Mouse (Mus musculus): ENCODE measurements around the gene Gm11213. TPM values are rescaled to one million over a fixed set of nuclear protein-coding genes. Genes with fewer than 3 reads are reported as not detected.

Gm11213 gene
- polyA plus RNA-seq, 1 experiment from 2014 or later, result not detected

DNA sequence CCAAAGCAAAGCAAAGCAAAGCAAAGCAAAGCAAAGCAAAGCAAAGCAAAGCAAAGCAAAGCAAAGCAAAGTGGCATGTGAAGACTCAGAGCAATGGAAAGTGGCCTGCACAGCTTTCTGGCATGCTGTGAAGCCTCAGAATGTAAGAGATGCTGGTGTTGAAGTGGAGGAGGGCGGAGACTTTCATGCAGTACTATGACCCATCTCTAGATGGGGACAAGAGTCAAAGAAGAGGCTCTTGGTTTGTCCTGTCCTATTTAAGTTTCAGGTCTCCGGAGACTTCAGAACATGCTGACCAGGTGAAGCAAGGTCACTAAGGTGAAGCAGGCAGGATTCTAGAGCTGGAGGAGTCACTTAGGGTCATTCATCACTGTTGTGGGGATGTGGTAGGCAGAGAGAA is 16.8 kb upstream of the Gm11213 start:
- Histone ChIP-seq H3K4me2 (replicated peaks) (no peak overlapping the region), H3K9me3 (ENCODE audit: control insufficient read depth, low read length) (no peaks in the 10 kb centered on the region), H3K9ac (no peak overlapping the region), H3K36me3 (replicated peaks; ENCODE audit: control insufficient read depth, insufficient read depth) (no peaks in the 10 kb centered on the region), H3K27ac (no peak overlapping the region), H3K27me3 (ENCODE audit: control insufficient read depth, insufficient read depth, low read length) (no peaks in the 10 kb centered on the region), H3K4me3 (replicated peaks; ENCODE audit: low read length) (no peak overlapping the region), H3K4me1 (replicated peaks; ENCODE audit: control insufficient read depth, insufficient read depth, low read length) (no peaks in the 10 kb centered on the region)
- ATAC-seq (ENCODE audit: low FRiP score) (no peak), DNase-seq (ENCODE audit: low spot score) (no peak)
- WGBS, result 92% methylated on average over 2 of the region's 2 CpGs

DNA sequence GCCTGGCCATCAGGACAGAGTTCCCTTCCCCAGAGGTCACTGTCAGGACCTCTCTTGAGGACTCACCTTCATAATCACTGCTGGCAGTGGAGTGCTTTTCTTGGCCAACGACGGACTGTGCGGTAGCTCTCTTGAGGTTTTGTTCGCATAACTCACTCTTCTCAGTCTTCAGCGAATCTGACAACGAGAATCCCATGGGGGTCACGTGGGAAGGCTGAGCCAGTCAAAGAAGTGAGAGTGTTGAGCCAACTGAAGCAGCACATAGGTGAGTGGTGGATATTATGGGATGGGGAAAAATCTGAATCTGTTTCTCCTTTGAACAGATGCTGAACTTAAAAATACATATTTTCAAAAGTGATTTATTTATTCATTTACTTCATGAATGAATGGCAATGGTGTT is 3.3 kb upstream of the Gm11213 start:
- no peak overlapping the region for H3K4me2 ChIP-seq (replicated peaks)
- no peaks in the 10 kb centered on the region for H3K4me1 ChIP-seq (replicated peaks; ENCODE audit: control insufficient read depth, insufficient read depth, low read length)
- WGBS, result 73% methylated on average over 7 of the region's 7 CpGs
- ATAC-seq (ENCODE audit: low FRiP score) (no peak), DNase-seq (ENCODE audit: low spot score) (no peak)
- no peak overlapping the region for H3K4me3 ChIP-seq (replicated peaks; ENCODE audit: low read length)
- no peaks in the 10 kb centered on the region for H3K27me3 ChIP-seq (ENCODE audit: control insufficient read depth, insufficient read depth, low read length)
- H3K36me3 ChIP-seq (replicated peaks; ENCODE audit: control insufficient read depth, insufficient read depth), result no peaks in the 10 kb centered on the region
- no peaks in the 10 kb centered on the region for H3K9me3 ChIP-seq (ENCODE audit: control insufficient read depth, low read length)
- no peak overlapping the region for H3K9ac ChIP-seq
- H3K27ac ChIP-seq, result no peak overlapping the region

GRCm38 (mm10) chr4:63605968-63606367 is 907 bp upstream of the Gm11213 start:
- H3K9me3 ChIP-seq (ENCODE audit: control insufficient read depth, low read length), result no peaks in the 10 kb centered on the region
- WGBS, result 81% methylated on average over 1 of the region's 1 CpGs
- ATAC-seq (ENCODE audit: low FRiP score), result no peak

DNA sequence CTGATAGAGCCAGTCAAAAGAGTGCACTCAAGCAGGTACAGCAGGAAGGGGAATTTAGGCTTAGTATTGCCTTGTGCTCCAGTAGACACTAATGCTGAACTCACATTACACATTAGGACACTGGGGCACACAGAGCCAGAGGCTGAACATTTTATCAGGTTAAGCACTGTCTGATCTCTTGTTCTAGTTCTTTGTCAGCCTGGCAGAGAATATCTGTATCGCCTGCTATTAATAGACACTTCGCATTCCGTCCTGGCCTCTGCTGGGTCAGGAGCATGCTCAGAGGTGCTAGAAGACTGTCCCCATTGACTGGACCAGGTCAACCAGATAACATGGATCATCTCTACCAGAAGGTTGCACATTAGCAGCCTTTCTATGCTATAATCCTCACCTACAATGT is 484 bp upstream of the Gm11213 start:
- no peak for DNase-seq (ENCODE audit: low spot score)
- Histone ChIP-seq H3K9ac (no peak overlapping the region), H3K27ac (no peak overlapping the region), H3K4me2 (replicated peaks) (no peak overlapping the region), H3K4me1 (replicated peaks; ENCODE audit: control insufficient read depth, insufficient read depth, low read length) (no peaks in the 10 kb centered on the region), H3K27me3 (ENCODE audit: control insufficient read depth, insufficient read depth, low read length) (no peaks in the 10 kb centered on the region), H3K36me3 (replicated peaks; ENCODE audit: control insufficient read depth, insufficient read depth) (no peaks in the 10 kb centered on the region), H3K4me3 (replicated peaks; ENCODE audit: low read length) (no peak overlapping the region), H3K9me3 (ENCODE audit: control insufficient read depth, low read length) (no peaks in the 10 kb centered on the region)
- no peak for ATAC-seq (ENCODE audit: low FRiP score)
- WGBS, result 91% methylated on average over 3 of the region's 3 CpGs

More at GRCm38 (mm10) chr4:63605968-63606367, 907 bp upstream of the Gm11213 start:
- Histone ChIP-seq H3K4me3 (replicated peaks; ENCODE audit: low read length) (no peak overlapping the region), H3K4me2 (replicated peaks) (no peak overlapping the region), H3K4me1 (replicated peaks; ENCODE audit: control insufficient read depth, insufficient read depth, low read length) (no peaks in the 10 kb centered on the region), H3K27me3 (ENCODE audit: control insufficient read depth, insufficient read depth, low read length) (no peaks in the 10 kb centered on the region), H3K27ac (no peak overlapping the region), H3K36me3 (replicated peaks; ENCODE audit: control insufficient read depth, insufficient read depth) (no peaks in the 10 kb centered on the region), H3K9ac (no peak overlapping the region)
- no peak for DNase-seq (ENCODE audit: low spot score)

- Histone ChIP-seq H3K4me2 (replicated peaks) (no peak overlapping the region), H3K4me3 (replicated peaks; ENCODE audit: low read length) (no peak overlapping the region), H3K9ac (no peak overlapping the region), H3K36me3 (replicated peaks; ENCODE audit: control insufficient read depth, insufficient read depth) (no peaks in the 10 kb centered on the region), H3K4me1 (replicated peaks; ENCODE audit: control insufficient read depth, insufficient read depth, low read length) (no peaks in the 10 kb centered on the region), H3K9me3 (ENCODE audit: control insufficient read depth, low read length) (no peaks in the 10 kb centered on the region), H3K27ac (no peak overlapping the region), H3K27me3 (ENCODE audit: control insufficient read depth, insufficient read depth, low read length) (no peaks in the 10 kb centered on the region)
- ATAC-seq (ENCODE audit: low FRiP score), result no peak
- no peak for DNase-seq (ENCODE audit: low spot score)
Measured at GRCm38 (mm10) chr4:63601263-63601662, 3.8 kb downstream of the Gm11213 start.

DNA sequence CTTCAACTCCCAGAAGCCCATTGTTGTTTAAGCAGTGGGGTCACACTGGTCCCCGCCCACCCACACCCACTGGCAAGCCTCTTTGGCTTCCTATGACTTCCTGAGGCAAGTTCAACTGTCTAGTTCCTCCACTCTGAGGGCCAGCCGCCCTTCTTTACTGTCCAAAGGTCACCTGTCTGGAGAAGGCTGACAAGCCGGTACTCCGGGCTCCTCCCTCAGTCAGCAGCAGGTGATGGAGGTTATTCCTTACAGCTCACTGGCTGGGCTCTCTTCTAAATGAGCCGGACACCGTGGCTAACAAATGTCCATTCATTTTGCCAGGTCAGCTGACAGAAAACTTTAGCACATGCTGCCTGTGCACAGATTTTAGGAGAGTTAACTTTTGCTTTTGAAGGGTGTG is 4.3 kb downstream of the Gm11213 start:
- no peaks in the 10 kb centered on the region for H3K9me3 ChIP-seq (ENCODE audit: control insufficient read depth, low read length)
- no peak overlapping the region for H3K4me3 ChIP-seq (replicated peaks; ENCODE audit: low read length)
- no peak overlapping the region for H3K27ac ChIP-seq
- H3K4me1 ChIP-seq (replicated peaks; ENCODE audit: control insufficient read depth, insufficient read depth, low read length), result no peaks in the 10 kb centered on the region
- H3K9ac ChIP-seq, result no peak overlapping the region
- no peak overlapping the region for H3K4me2 ChIP-seq (replicated peaks)
- no peaks in the 10 kb centered on the region for H3K27me3 ChIP-seq (ENCODE audit: control insufficient read depth, insufficient read depth, low read length)
- 86% methylated on average over 6 of the region's 6 CpGs for WGBS
- no peak for ATAC-seq (ENCODE audit: low FRiP score)
- no peak for DNase-seq (ENCODE audit: low spot score)
- no peaks in the 10 kb centered on the region for H3K36me3 ChIP-seq (replicated peaks; ENCODE audit: control insufficient read depth, insufficient read depth)

GRCm38 (mm10) chr4:63596010-63596409 is 9.1 kb downstream of the Gm11213 start:
- Histone ChIP-seq H3K9me3 (ENCODE audit: control insufficient read depth, low read length) (no peaks in the 10 kb centered on the region), H3K36me3 (replicated peaks; ENCODE audit: control insufficient read depth, insufficient read depth) (no peaks in the 10 kb centered on the region), H3K27me3 (ENCODE audit: control insufficient read depth, insufficient read depth, low read length) (no peaks in the 10 kb centered on the region), H3K27ac (no peak overlapping the region), H3K4me1 (replicated peaks; ENCODE audit: control insufficient read depth, insufficient read depth, low read length) (no peaks in the 10 kb centered on the region), H3K9ac (no peak overlapping the region), H3K4me2 (replicated peaks) (no peak overlapping the region), H3K4me3 (replicated peaks; ENCODE audit: low read length) (no peak overlapping the region)
- no peak for DNase-seq (ENCODE audit: low spot score)
- WGBS, result 95% methylated on average over 4 of the region's 4 CpGs
- ATAC-seq (ENCODE audit: low FRiP score), result no peak

GRCm38 (mm10) chr4:63595259-63595658 is 9.8 kb downstream of the Gm11213 start:
- no peak overlapping the region for H3K4me3 ChIP-seq (replicated peaks; ENCODE audit: low read length)

GRCm38 (mm10) chr4:63594459-63595110 is 10.5 kb downstream of the Gm11213 start:
- no peak for ATAC-seq (ENCODE audit: low FRiP score)
- WGBS, result 80% methylated on average over 5 of the region's 5 CpGs
- no peaks in the 10 kb centered on the region for H3K27me3 ChIP-seq (ENCODE audit: control insufficient read depth, insufficient read depth, low read length)
- no peak overlapping the region for H3K27ac ChIP-seq
- H3K4me2 ChIP-seq (replicated peaks), result no peak overlapping the region
- DNase-seq (ENCODE audit: low spot score), result no peak
- no peak overlapping the region for H3K4me3 ChIP-seq (replicated peaks; ENCODE audit: low read length)
- no peaks in the 10 kb centered on the region for H3K9me3 ChIP-seq (ENCODE audit: control insufficient read depth, low read length)
- no peaks in the 10 kb centered on the region for H3K36me3 ChIP-seq (replicated peaks; ENCODE audit: control insufficient read depth, insufficient read depth)
- H3K9ac ChIP-seq, result no peak overlapping the region
- no peaks in the 10 kb centered on the region for H3K4me1 ChIP-seq (replicated peaks; ENCODE audit: control insufficient read depth, insufficient read depth, low read length)

More at GRCm38 (mm10) chr4:63595259-63595658, 9.8 kb downstream of the Gm11213 start:
- Histone ChIP-seq H3K4me2 (replicated peaks) (no peak overlapping the region), H3K4me1 (replicated peaks; ENCODE audit: control insufficient read depth, insufficient read depth, low read length) (no peaks in the 10 kb centered on the region), H3K27ac (no peak overlapping the region), H3K27me3 (ENCODE audit: control insufficient read depth, insufficient read depth, low read length) (no peaks in the 10 kb centered on the region), H3K9me3 (ENCODE audit: control insufficient read depth, low read length) (no peaks in the 10 kb centered on the region), H3K36me3 (replicated peaks; ENCODE audit: control insufficient read depth, insufficient read depth) (no peaks in the 10 kb centered on the region), H3K9ac (no peak overlapping the region)
- WGBS, result 88% methylated on average over 10 of the region's 10 CpGs
- no peak for DNase-seq (ENCODE audit: low spot score)
- no peak for ATAC-seq (ENCODE audit: low FRiP score)

DNA sequence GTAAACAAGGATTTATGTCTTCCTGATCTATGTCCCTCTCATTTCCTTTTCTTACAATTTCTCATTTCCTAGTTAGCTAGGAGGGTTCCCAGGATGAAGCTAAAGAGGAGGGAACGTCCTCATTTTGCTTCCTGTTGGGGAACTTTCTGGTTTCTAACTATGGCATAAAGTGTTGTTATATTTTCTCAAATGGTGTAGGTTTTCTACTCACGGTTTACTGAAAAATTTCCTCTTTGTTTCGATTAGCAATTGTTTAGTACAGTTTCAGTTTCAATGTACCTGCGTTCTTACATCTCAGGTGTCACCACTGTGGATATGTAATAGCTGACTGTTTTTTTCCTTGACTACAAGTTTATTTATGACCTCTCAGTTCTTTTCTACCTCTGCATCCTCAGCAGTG is 14.5 kb downstream of the Gm11213 start:
- Histone ChIP-seq H3K9ac (no peak overlapping the region), H3K27ac (no peak overlapping the region), H3K4me2 (replicated peaks) (no peak overlapping the region), H3K9me3 (ENCODE audit: control insufficient read depth, low read length) (no peaks in the 10 kb centered on the region), H3K36me3 (replicated peaks; ENCODE audit: control insufficient read depth, insufficient read depth) (no peaks in the 10 kb centered on the region), H3K4me3 (replicated peaks; ENCODE audit: low read length) (no peak overlapping the region), H3K27me3 (ENCODE audit: control insufficient read depth, insufficient read depth, low read length) (no peaks in the 10 kb centered on the region), H3K4me1 (replicated peaks; ENCODE audit: control insufficient read depth, insufficient read depth, low read length) (no peaks in the 10 kb centered on the region)
- ATAC-seq (ENCODE audit: low FRiP score) (no peak), DNase-seq (ENCODE audit: low spot score) (no peak)
- WGBS, result 89% methylated on average over 4 of the region's 4 CpGs
